Mouse (Mus musculus) forebrain, embryonic 13.5 days (tissue): ENCODE data around the gene Gm9913. TPM values are rescaled to one million over a fixed set of nuclear protein-coding genes. Genes with fewer than 3 reads are reported as not detected.

Experiments
- ATAC-seq: fragments of 200-750 bp; cut with Nextera tagmentation; 2 replicates; pipeline ENCODE4 v1.8.0; 2017
- H3K27ac ChIP-seq: fragments of 300-500 bp; sonication (generic); 2 replicates; pipeline ENCODE4 v1.5.1; 2015; ENCODE audit warnings: inconsistent platforms, mild to moderate bottlenecking, moderate library complexity
- H3K27me3 ChIP-seq: fragments of 300-500 bp; sonication (generic); 2 replicates; pipeline ENCODE4 v1.6.1; 2015; ENCODE audit warnings: mild to moderate bottlenecking, inconsistent platforms
- H3K36me3 ChIP-seq: fragments of 300-500 bp; sonication (generic); 2 replicates; pipeline ENCODE4 v1.6.1; 2015; ENCODE audit warnings: mild to moderate bottlenecking, inconsistent platforms; ENCODE audit not compliant: poor library complexity, severe bottlenecking
- H3K4me1 ChIP-seq: fragments of 300-500 bp; sonication (generic); 2 replicates; pipeline ENCODE4 v1.6.1; 2015; ENCODE audit warnings: inconsistent platforms
- H3K4me2 ChIP-seq: fragments of 300-500 bp; sonication (generic); 2 replicates; pipeline ENCODE4 v1.6.1; 2015; ENCODE audit warnings: inconsistent platforms, mild to moderate bottlenecking, moderate library complexity
- H3K4me3 ChIP-seq: fragments of 300-500 bp; sonication (generic); 2 replicates; pipeline ENCODE4 v1.5.1; 2015; ENCODE audit warnings: mild to moderate bottlenecking, inconsistent platforms
- H3K9ac ChIP-seq: fragments of 300-500 bp; sonication (generic); 2 replicates; pipeline ENCODE4 v1.6.1; 2015; ENCODE audit warnings: mild to moderate bottlenecking, inconsistent platforms
- H3K9me3 ChIP-seq: fragments of 300-500 bp; sonication (generic); replicated peaks from 2 replicates; pipeline ENCODE4 v1.6.1; 2016; ENCODE audit warnings: inconsistent platforms
- WGBS: fragments of 180-500 bp; shearing (Covaris S2); methylation state at CpG from one replicate; pipeline ENCODE4 v1.1.7; 2015; 5-methylcytosine and 5-hydroxymethylcytosine counted together
- polyA plus RNA-seq: library from polyadenylated mRNA; unstranded; fragments of >200 nt; fragmentation: Nextera tagmentation; extraction: Ambion mirVana; gene quantifications from 2 replicates; pipeline ENCODE4 v1.2.1, GENCODE M21; 2015

Gm9913 gene
- polyA plus RNA-seq, 1 experiment from 2014 or later = not detected

- no peaks in the 10 kb centered on the region for H3K4me1 ChIP-seq
- no peak overlapping the region for H3K27ac ChIP-seq
- no peak overlapping the region for H3K4me2 ChIP-seq
- no peaks in the 10 kb centered on the region for H3K27me3 ChIP-seq
- no peak overlapping the region for H3K4me3 ChIP-seq
- 84% methylated on average over 4 of the region's 4 CpGs for WGBS
- no peak overlapping the region for H3K9ac ChIP-seq
- no peaks in the 10 kb centered on the region for H3K36me3 ChIP-seq
- no peaks in the 10 kb centered on the region for H3K9me3 ChIP-seq
- no peak for ATAC-seq
These were observed 23.8 kb upstream of the Gm9913 start for GRCm38 (mm10) chr2:125481116-125481515.

GRCm38 (mm10) chr2:125481531-125482317 lies 23.2 kb upstream of the Gm9913 start:
- ATAC-seq = no peak
- H3K9ac ChIP-seq = no peak overlapping the region
- 92% methylated on average over 9 of the region's 9 CpGs for WGBS
- H3K27ac ChIP-seq = no peak overlapping the region
- H3K27me3 ChIP-seq = no peaks in the 10 kb centered on the region
- no peak overlapping the region for H3K4me2 ChIP-seq
- H3K4me3 ChIP-seq = no peak overlapping the region
- no peaks in the 10 kb centered on the region for H3K36me3 ChIP-seq
- no peaks in the 10 kb centered on the region for H3K9me3 ChIP-seq
- no peaks in the 10 kb centered on the region for H3K4me1 ChIP-seq

DNA sequence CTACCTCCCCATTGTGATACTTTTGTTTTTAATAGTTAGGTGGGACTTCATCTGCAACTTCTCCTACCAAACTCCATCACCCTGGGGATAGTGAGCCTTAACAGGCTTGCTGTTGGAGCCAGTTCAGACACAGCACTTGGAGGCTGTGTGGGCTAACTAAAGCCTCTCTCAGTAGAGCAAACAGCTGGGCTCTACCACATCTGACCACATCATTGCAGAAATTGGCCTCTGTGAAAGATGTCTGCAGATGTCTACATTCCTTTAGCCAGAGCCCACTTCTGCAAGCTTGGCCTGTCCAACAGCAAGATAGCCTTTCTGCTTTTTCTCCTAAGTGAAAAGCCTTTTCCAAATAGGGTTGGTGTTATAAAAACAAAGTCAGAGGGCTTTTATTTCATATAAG lies 20.7 kb upstream of the Gm9913 start:
- H3K9me3 ChIP-seq = no peaks in the 10 kb centered on the region
- no peaks in the 10 kb centered on the region for H3K27me3 ChIP-seq
- no peak overlapping the region for H3K4me2 ChIP-seq
- no peak for ATAC-seq
- no peaks in the 10 kb centered on the region for H3K36me3 ChIP-seq
- H3K4me1 ChIP-seq = no peaks in the 10 kb centered on the region
- H3K9ac ChIP-seq = no peak overlapping the region
- H3K27ac ChIP-seq = no peak overlapping the region
- no peak overlapping the region for H3K4me3 ChIP-seq

- 86% methylated on average over 9 of the region's 9 CpGs for WGBS
- Histone ChIP-seq H3K27me3 (no peaks in the 10 kb centered on the region), H3K4me2 (no peak overlapping the region), H3K36me3 (no peaks in the 10 kb centered on the region), H3K9ac (no peak overlapping the region), H3K4me3 (no peak overlapping the region), H3K27ac (no peak overlapping the region), H3K4me1 (no peaks in the 10 kb centered on the region), H3K9me3 (no peaks in the 10 kb centered on the region)
- ATAC-seq = no peak
These were observed 20.0 kb upstream of the Gm9913 start for GRCm38 (mm10) chr2:125484910-125485309.

- Histone ChIP-seq H3K27ac (no peak overlapping the region), H3K4me3 (no peak overlapping the region), H3K9ac (no peak overlapping the region), H3K4me2 (no peak overlapping the region), H3K27me3 (no peaks in the 10 kb centered on the region), H3K36me3 (no peaks in the 10 kb centered on the region), H3K9me3 (no peaks in the 10 kb centered on the region), H3K4me1 (no peaks in the 10 kb centered on the region)
- no peak for ATAC-seq
- 93% methylated on average over 1 of the region's 1 CpGs for WGBS
These were observed 14.9 kb upstream of the Gm9913 start for GRCm38 (mm10) chr2:125489979-125490378.

- H3K27ac ChIP-seq = no peak overlapping the region; the same call in 1 of the 2 replicates
- ATAC-seq = no peak
- H3K9me3 ChIP-seq = no peaks in the 10 kb centered on the region
- no peaks in the 10 kb centered on the region for H3K4me1 ChIP-seq
- no peak overlapping the region for H3K9ac ChIP-seq
- no peak overlapping the region for H3K4me3 ChIP-seq
- WGBS = 80% methylated on average over 15 of the region's 15 CpGs
- H3K4me2 ChIP-seq = no peak overlapping the region
- no peaks in the 10 kb centered on the region for H3K27me3 ChIP-seq
- no peaks in the 10 kb centered on the region for H3K36me3 ChIP-seq
These were observed 12.6 kb upstream of the Gm9913 start for GRCm38 (mm10) chr2:125492050-125492900.

- 91% methylated on average over 2 of the region's 2 CpGs for WGBS
- no peaks in the 10 kb centered on the region for H3K36me3 ChIP-seq
- no peaks in the 10 kb centered on the region for H3K4me1 ChIP-seq
- H3K4me3 ChIP-seq = no peak overlapping the region
- no peaks in the 10 kb centered on the region for H3K27me3 ChIP-seq
- H3K4me2 ChIP-seq = no peak overlapping the region
- ATAC-seq = no peak
- no peaks in the 10 kb centered on the region for H3K9me3 ChIP-seq
- H3K9ac ChIP-seq = no peak overlapping the region
- H3K27ac ChIP-seq = no peak overlapping the region
These were observed 10.6 kb upstream of the Gm9913 start for GRCm38 (mm10) chr2:125494291-125494690.

DNA sequence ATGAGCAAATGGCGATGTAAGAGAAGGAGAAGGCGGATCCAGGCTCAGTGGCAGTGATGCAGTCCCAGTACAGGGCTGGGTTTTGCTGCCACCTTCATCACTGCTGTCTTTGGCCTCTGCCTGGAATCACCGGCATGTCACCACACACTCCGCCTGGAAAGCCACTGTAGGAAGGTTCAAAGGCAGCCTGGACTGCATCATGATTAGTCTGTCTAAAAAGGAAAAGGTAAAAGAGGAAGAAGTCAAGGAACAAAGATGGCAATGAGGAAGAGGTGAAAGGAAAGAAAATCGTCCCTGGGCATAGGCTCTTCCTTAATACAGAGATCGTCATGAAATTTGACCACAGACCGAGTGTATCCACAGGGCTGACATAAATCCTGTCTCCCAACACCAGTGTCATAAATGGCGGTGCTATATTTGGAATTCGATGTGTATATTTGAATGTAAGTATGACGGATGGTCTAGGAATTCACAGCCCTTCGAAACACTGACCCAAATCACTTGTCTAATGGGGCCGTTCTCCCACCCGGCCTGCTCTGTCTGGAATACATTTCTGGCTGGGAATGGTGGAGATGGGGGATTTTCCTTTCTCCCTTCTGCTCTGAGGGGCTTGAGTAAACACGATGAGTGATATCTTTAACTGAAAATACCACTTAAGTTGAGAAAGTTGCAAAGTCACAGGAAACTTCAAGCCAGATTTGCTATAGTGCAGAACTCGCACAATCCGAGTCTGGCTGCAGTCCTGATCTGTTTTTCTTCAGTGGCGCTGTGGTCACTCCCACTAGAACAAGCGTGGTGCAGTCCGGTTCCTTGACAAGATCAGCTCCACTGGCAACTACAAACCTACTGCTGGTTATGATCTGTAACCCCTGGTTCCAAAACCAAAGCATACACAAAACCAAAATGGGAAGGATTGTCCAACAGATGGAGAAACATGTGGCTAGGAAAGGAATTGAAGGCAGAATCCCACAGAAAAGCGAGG lies 9.8 kb upstream of the Gm9913 start:
- Histone ChIP-seq H3K27me3 (no peaks in the 10 kb centered on the region), H3K27ac (no peak overlapping the region), H3K9ac (no peak overlapping the region), H3K4me3 (no peak overlapping the region), H3K4me2 (no peak overlapping the region), H3K36me3 (no peaks in the 10 kb centered on the region), H3K9me3 (no peaks in the 10 kb centered on the region), H3K4me1 (no peaks in the 10 kb centered on the region)
- 91% methylated on average over 20 of the region's 20 CpGs for WGBS
- no peak for ATAC-seq

GRCm38 (mm10) chr2:125496696-125497095 lies 8.2 kb upstream of the Gm9913 start:
- WGBS = 94% methylated on average over 5 of the region's 5 CpGs
- Histone ChIP-seq H3K9me3 (no peaks in the 10 kb centered on the region), H3K4me3 (no peak overlapping the region), H3K4me2 (no peak overlapping the region), H3K9ac (no peak overlapping the region), H3K36me3 (no peaks in the 10 kb centered on the region), H3K4me1 (no peaks in the 10 kb centered on the region), H3K27me3 (no peaks in the 10 kb centered on the region), H3K27ac (no peak overlapping the region)
- no peak for ATAC-seq

GRCm38 (mm10) chr2:125498216-125498615 lies 6.7 kb upstream of the Gm9913 start:
- Histone ChIP-seq H3K4me1 (no peaks in the 10 kb centered on the region), H3K27me3 (no peaks in the 10 kb centered on the region), H3K4me3 (no peak overlapping the region), H3K36me3 (no peaks in the 10 kb centered on the region), H3K4me2 (no peak overlapping the region), H3K9me3 (no peaks in the 10 kb centered on the region), H3K9ac (no peak overlapping the region), H3K27ac (no peak overlapping the region)
- WGBS = 89% methylated on average over 7 of the region's 7 CpGs
- ATAC-seq = no peak

DNA sequence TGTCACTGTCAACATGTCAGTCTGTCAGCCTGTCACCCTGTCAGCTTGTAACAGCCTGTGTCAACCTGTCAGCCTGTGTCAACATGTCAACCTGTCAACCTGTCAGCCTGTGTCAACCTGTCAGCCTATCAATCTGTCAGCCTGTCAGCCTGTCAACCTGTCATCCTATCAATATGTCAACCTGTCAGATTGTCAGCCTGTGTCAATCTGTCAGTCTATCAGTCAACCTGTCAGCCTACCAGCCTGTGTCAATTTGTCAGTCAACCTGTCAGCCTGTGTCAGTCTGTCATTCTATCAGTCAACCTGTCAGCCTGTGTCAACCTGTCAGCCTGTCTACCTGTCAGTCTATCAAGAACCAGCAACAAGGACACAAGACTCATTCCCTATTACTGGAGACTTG lies 3.4 kb upstream of the Gm9913 start:
- no peaks in the 10 kb centered on the region for H3K9me3 ChIP-seq
- no peaks in the 10 kb centered on the region for H3K27me3 ChIP-seq
- H3K36me3 ChIP-seq = no peaks in the 10 kb centered on the region
- no peak overlapping the region for H3K27ac ChIP-seq
- no peak overlapping the region for H3K4me2 ChIP-seq
- no peak overlapping the region for H3K9ac ChIP-seq
- peaks cover 10% of the 10 kb centered on the region for H3K4me1 ChIP-seq
- H3K4me3 ChIP-seq = no peak overlapping the region
- no peak for ATAC-seq
